ENCODE assay signal across 8 mouse cellular contexts in the genomic region with DNA sequence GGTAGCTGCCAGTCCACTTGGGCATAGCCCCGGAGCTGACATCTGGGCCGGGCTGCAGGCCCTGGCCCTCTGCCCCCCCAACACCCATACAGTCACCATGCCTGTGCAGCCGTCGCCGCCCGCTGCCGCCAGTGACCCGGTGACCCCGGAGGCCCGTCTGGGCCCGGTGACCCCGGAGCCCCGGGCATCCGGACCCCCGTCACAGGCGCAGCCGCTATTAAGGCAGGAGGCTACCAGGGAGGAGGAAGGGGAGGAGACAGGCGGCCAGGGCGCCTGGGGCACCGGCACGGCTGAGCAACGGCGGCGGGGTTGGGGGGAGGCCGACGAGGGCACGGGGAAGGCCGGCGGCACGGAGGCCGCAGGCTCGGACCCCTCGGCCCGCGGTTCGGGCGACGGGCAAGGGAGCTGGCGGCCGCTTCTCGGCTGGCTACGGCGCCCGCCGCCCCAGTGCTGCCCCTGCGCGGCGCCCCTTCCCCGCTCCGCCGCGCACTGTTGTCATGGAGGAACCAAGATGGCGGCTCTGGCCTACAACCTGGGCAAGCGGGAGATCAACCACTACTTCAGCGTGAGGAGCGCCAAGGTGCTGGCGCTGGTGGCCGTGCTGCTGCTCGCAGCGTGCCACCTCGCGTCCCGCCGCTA. TPM values are rescaled to one million over a fixed set of nuclear protein-coding genes. Genes with fewer than 3 reads are reported as not detected.
DNase-seq lines count a peak whose midpoint lies in the region; ATAC-seq and TF ChIP-seq lines count a peak whose summit lies in the region.

A gene (plus strand): TSS at position 182 of the 639 bp plus-strand sequence.

- H3K9ac ChIP-seq in forebrain, embryonic 15.5 days (replicated peaks): peak within 1 kb of the TSS; percentile 85
- H3K9ac ChIP-seq in lung, postnatal 0 days (replicated peaks; ENCODE audit: low read depth): peak within 1 kb of the TSS; percentile 96

- ATAC-seq in forebrain, embryonic 15.5 days (replicated peaks): peak; percentile 92
- ATAC-seq in lung, postnatal 0 days: peak; percentile 84

- TF ChIP-seq EP300 in lung, postnatal 0 days (IDR thresholded peaks at IDR 0.05): no peak

- no peaks in the 10 kb centered on the region for H3K36me3 ChIP-seq in forebrain, embryonic 15.5 days
- no peaks in the 10 kb centered on the region for H3K36me3 ChIP-seq in lung, postnatal 0 days (ENCODE audit: insufficient read depth, low read length)

- H3K27me3 ChIP-seq in forebrain, embryonic 15.5 days: no peaks in the 10 kb centered on the region
- H3K27me3 ChIP-seq in lung, postnatal 0 days (replicated peaks; ENCODE audit: insufficient read depth, low read length): no peaks in the 10 kb centered on the region

- intact Hi-C loops in heart, postnatal 14 days (cut with DNase I): loop anchor here (5.0 kb wide), 1 partner anchor 147 kb away; a partner anchor contains a TSS

- H3K4me3 ChIP-seq in forebrain, embryonic 15.5 days: peak within 1 kb of the TSS; percentile 69
- peak within 1 kb of the TSS; percentile 81 for H3K4me3 ChIP-seq in layer of hippocampus, adult 2 months
- H3K4me3 ChIP-seq in lung, postnatal 0 days (ENCODE audit: low read depth, low read length): peak within 1 kb of the TSS; percentile 88

- peak; percentile 30 for TF ChIP-seq CTCF in layer of hippocampus, adult 2 months (conservative IDR thresholded peaks at IDR 0.05)
- TF ChIP-seq CTCF in lung, postnatal 0 days (IDR thresholded peaks at IDR 0.05): 0 out of 2 replicates have a peak, but pooled peaks have one; percentile 2

- H3K4me2 ChIP-seq in forebrain, embryonic 15.5 days (replicated peaks): peak within 1 kb of the TSS; percentile 93
- H3K4me2 ChIP-seq in lung, postnatal 0 days (replicated peaks; ENCODE audit: low read depth, low read length): peak within 1 kb of the TSS; percentile 94

- no peaks in the 10 kb centered on the region for H3K9me3 ChIP-seq in forebrain, embryonic 15.5 days
- no peaks in the 10 kb centered on the region for H3K9me3 ChIP-seq in lung, postnatal 0 days (ENCODE audit: low read length)

- peak within 1 kb of the TSS; percentile 92 for H3K27ac ChIP-seq in forebrain, embryonic 15.5 days (replicated peaks)
- peak within 1 kb of the TSS; percentile 99 for H3K27ac ChIP-seq in layer of hippocampus, adult 2 months
- peak within 1 kb of the TSS; percentile 95 for H3K27ac ChIP-seq in lung, postnatal 0 days (ENCODE audit: low read length)

- WGBS in forebrain, embryonic 15.5 days: 1% methylated on average over 50 of the region's 64 CpGs
- under 1% methylated on average over 35 of the region's 64 CpGs for WGBS in lung, postnatal 0 days

- DNase-seq in ES-CJ7 (ENCODE audit: low read depth, low spot score): peak; percentile 59
- DNase-seq in cerebellum, adult 11 months: peak; percentile 60
- peak; percentile 70 to 71 for DNase-seq in heart, postnatal 14 days
- peak; percentile 29 to 54 for DNase-seq in layer of hippocampus, adult 2 months (ENCODE audit: low spot score in 2 of 2)
- peak; percentile 76 for DNase-seq in lung, postnatal 0 days (ENCODE audit: low spot score)
- peak; percentile 71 for DNase-seq in ovary, postnatal 10 days (ENCODE audit: low spot score)
- peak; percentile 78 for DNase-seq in thymus, postnatal 25 days

- peaks cover 24% of the 10 kb centered on the region for H3K4me1 ChIP-seq in forebrain, embryonic 15.5 days
- peaks cover 3% of the 10 kb centered on the region; the same call in 1 of the 2 replicates for H3K4me1 ChIP-seq in lung, postnatal 0 days (ENCODE audit: insufficient read depth, low read depth, low read length)

RNA-seq across cellular contexts. Expression of the gene that starts here (rescaled TPM):
- 34.1 and 40.3 TPM in 2 replicates for polyA plus RNA-seq in forebrain, embryonic 15.5 days (2015; fragmentation: Nextera tagmentation; extraction: Ambion mirVana)
- total RNA-seq in heart, postnatal 14 days (2021): 10 to 100 TPM; 29.6 to 29.7 TPM
- 10 to 100 TPM; 48.8 to 49.5 TPM for total RNA-seq in layer of hippocampus, adult 2 months (2021)
- polyA plus RNA-seq in lung, postnatal 0 days (2015; fragmentation: Nextera tagmentation; extraction: Ambion mirVana): 18.4 and 21.7 TPM in 2 replicates

Comparison
In these comparisons a context has a peak if more than half of its experiments do, and no peak if none do; other contexts are left out.
1. Peak in every context shown above with its lines: DNase-seq, ATAC-seq, H3K4me3 ChIP-seq and H3K27ac ChIP-seq.